Mouse (Mus musculus): ENCODE results near the gene Wfdc2. TPM values are rescaled to one million over a fixed set of nuclear protein-coding genes. Genes with fewer than 3 reads are reported as not detected.
A peak's percentile ranks its signal among the peaks of the same experiment; 100 is the strongest.

Gene Wfdc2
- total RNA-seq, 2 experiments from 2014 or later = not detected

- Histone ChIP-seq H3K4me3 (no peak overlapping the region), H3K27ac (no peak overlapping the region)
- DNase-seq (ENCODE audit: low spot score in 2 of 2) = no peak
- no peak for TF ChIP-seq CTCF (conservative IDR thresholded peaks at IDR 0.05)
These were observed 33.7 kb upstream of the Wfdc2 start for GRCm38 (mm10) chr2:164528557-164528956.

DNA sequence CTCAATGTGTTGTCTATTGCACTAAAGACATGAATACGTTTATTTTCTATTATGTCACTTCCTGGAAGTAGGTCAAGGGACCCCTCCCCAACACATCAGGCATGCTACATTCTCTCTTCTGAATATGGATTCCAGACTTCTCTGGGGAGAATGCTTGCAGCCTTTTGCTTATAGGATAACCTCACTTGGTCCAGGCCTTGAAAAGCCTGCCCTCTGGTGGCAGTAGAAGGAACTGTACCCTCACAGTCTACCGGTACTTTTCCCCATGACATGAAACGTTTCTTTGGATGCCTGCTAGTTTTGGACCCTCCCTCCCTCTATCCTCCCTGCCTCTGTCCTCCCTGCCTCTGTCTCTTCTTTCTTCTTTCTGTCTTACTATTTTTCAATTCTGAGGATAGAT lies 31.0 kb upstream of the Wfdc2 start:
- DNase-seq (ENCODE audit: low spot score in 2 of 2) = peak; percentile 48 to 82
- Histone ChIP-seq H3K4me3 (no peak overlapping the region), H3K27ac (no peak overlapping the region)
- TF ChIP-seq CTCF (conservative IDR thresholded peaks at IDR 0.05) = peak; percentile 97

DNA sequence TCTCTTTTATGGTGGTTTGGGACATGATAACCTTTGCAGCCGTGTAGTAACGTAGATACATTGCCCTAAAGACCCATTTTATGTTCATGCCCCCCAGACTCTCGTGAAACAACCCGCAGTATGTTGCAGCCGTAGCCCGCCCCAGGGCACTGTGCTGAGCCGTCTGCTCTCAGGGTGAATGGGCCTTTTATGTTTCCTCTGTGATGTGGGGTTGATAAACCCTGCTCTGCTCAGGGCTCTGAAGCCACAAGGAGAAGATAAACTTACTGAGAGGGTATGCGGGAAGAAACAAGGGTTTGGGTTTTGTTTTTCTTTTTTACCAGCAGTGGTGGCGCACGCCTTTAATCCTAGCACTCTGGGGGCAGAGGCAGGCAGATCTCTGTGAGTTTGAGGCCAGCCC lies 27.9 kb upstream of the Wfdc2 start:
- no peak for TF ChIP-seq CTCF (conservative IDR thresholded peaks at IDR 0.05)
- no peak overlapping the region for H3K27ac ChIP-seq
- no peak overlapping the region for H3K4me3 ChIP-seq
- no peak for DNase-seq (ENCODE audit: low spot score in 2 of 2)

GRCm38 (mm10) chr2:164537003-164537402 lies 25.2 kb upstream of the Wfdc2 start:
- DNase-seq (ENCODE audit: low spot score in 2 of 2) = no peak
- no peak for TF ChIP-seq CTCF (conservative IDR thresholded peaks at IDR 0.05)
- Histone ChIP-seq H3K4me3 (no peak overlapping the region), H3K27ac (no peak overlapping the region)

DNA sequence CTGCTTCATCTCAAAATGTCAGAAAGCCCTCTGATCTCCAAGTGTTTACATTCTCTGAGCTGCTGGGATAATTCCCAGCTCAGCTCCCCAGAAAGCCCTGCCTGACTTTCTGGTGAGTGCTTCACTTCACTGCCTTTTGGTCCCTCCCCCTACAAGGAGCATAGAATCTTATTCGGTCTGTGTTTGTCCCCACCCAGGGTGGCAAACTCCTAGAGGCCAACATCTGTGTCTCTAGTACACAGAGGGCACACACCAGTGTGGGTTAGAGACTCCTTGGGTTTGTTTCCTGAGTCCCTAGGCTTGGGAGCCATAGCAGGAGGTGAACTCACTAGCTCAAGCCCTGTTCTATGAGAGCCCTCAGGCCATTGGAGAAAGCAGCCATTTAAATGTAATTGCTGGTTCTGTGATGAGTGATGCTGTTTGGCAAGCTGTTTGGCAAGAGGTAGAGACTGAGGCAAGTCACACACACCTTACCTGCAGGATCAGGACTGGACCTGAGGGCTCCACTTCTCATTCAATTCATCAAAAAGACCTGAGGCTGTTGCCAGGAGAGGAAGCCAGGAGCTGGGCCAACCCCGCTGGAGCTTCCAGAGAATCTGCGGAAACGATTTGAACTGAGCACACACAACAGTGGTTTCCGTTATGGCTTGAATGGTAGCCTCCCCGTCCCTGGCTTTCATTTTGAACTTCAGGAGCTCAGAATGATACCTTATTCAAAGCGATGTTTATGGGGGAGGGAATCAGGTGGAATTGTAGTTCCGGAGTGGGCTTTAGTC lies 21.4 kb upstream of the Wfdc2 start:
- no peak overlapping the region for H3K27ac ChIP-seq
- no peak for DNase-seq (ENCODE audit: low spot score in 2 of 2)
- TF ChIP-seq CTCF (conservative IDR thresholded peaks at IDR 0.05) = no peak
- no peak overlapping the region for H3K4me3 ChIP-seq

GRCm38 (mm10) chr2:164542132-164542531 lies 20.1 kb upstream of the Wfdc2 start:
- peak; percentile 46 to 67 for DNase-seq (ENCODE audit: low spot score in 2 of 2)
- no peak for TF ChIP-seq CTCF (conservative IDR thresholded peaks at IDR 0.05)

DNA sequence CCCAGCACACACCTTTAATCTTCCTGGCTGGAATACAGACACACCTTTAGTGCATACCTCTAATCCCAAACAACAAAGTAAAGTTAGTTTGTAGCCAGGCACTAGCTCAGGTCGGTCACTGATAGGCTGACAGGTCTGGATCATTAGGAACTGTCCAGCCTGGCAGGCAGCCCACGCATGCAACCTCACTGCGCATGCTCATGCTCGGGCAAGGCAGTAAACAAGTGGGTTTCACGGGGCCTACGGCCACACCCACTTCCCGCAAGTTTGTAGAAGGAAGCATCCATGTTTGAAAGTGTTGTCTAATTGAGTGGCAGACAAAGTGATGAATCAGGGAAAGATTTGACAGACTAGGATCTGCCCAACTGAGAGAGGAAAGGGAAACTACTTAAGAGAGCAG lies 19.6 kb upstream of the Wfdc2 start:
- DNase-seq (ENCODE audit: low spot score in 2 of 2) = no peak
- no peak for TF ChIP-seq CTCF (conservative IDR thresholded peaks at IDR 0.05)
- H3K4me3 ChIP-seq = no peak overlapping the region
- no peak overlapping the region for H3K27ac ChIP-seq

More at GRCm38 (mm10) chr2:164542132-164542531, 20.1 kb upstream of the Wfdc2 start:
- H3K27ac ChIP-seq = no peak overlapping the region
- no peak overlapping the region for H3K4me3 ChIP-seq

- Histone ChIP-seq H3K27ac (no peak overlapping the region), H3K4me3 (no peak overlapping the region)
- no peak for DNase-seq (ENCODE audit: low spot score in 2 of 2)
- no peak for TF ChIP-seq CTCF (conservative IDR thresholded peaks at IDR 0.05)
These were observed 18.5 kb upstream of the Wfdc2 start for GRCm38 (mm10) chr2:164543745-164544144.

GRCm38 (mm10) chr2:164544454-164545097 lies 17.6 kb upstream of the Wfdc2 start:
- TF ChIP-seq CTCF (conservative IDR thresholded peaks at IDR 0.05) = no peak
- no peak for DNase-seq (ENCODE audit: low spot score in 2 of 2)
- Histone ChIP-seq H3K27ac (no peak overlapping the region), H3K4me3 (no peak overlapping the region)

- DNase-seq (ENCODE audit: low spot score in 2 of 2) = no peak
- no peak for TF ChIP-seq CTCF (conservative IDR thresholded peaks at IDR 0.05)
- H3K27ac ChIP-seq = no peak overlapping the region
- H3K4me3 ChIP-seq = no peak overlapping the region
These were observed 12.9 kb upstream of the Wfdc2 start for GRCm38 (mm10) chr2:164549338-164549737.

GRCm38 (mm10) chr2:164549963-164550894 lies 12.0 kb upstream of the Wfdc2 start:
- no peak for DNase-seq (ENCODE audit: low spot score in 2 of 2)
- TF ChIP-seq CTCF (conservative IDR thresholded peaks at IDR 0.05) = no peak
- peak overlapping the region; percentile 78 for H3K27ac ChIP-seq

DNA sequence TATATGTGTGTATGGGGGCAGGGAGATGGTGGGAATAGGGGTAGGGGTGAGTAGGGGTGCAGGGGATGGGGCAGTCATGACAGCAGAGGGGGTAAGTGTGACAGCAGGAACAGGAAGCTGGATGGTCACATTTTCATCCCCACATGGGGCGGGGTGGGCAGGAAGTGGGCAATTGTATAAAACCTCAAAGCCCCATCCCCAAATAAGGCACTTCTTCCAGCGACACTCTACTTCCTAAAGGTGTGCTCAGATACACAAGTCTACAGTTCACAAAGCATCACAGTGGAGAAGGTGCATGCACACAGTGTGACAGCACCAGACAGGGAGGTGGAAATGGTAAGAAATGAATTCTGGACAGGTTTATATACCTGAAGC lies 11.3 kb upstream of the Wfdc2 start:
- no peak for TF ChIP-seq CTCF (conservative IDR thresholded peaks at IDR 0.05)
- H3K4me3 ChIP-seq = no peak overlapping the region
- DNase-seq (ENCODE audit: low spot score in 2 of 2) = no peak
- H3K27ac ChIP-seq = peak overlapping the region; percentile 78

More at GRCm38 (mm10) chr2:164549963-164550894, 12.0 kb upstream of the Wfdc2 start:
- H3K4me3 ChIP-seq = no peak overlapping the region; the same call in 1 of the 2 replicates

DNA sequence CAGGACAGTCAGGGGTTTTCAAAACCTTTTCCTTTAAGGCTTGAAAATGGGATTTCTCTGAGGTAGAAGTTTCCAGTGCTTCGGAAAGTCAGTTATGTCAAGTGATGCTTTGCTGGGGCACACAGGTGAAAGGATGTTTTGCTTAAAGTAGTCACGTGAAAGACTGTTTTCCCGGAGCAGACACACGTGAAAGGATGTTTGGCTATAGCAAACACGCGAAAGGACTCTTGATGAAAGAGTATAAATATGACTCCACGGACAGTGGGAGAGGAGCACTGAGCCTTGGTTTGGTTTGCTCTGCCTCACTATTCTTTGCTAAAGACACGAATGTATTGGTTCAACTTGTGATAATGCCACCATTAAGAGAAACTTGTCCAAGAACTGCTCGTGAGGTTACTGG lies 10.7 kb upstream of the Wfdc2 start:
- no peak for TF ChIP-seq CTCF (conservative IDR thresholded peaks at IDR 0.05)
- Histone ChIP-seq H3K4me3 (no peak overlapping the region), H3K27ac (no peak overlapping the region)
- no peak for DNase-seq (ENCODE audit: low spot score in 2 of 2)
